19 mouse cellular contexts compared by ENCODE assay signal in genomic region chr7:141297926-141298650, GRCm38 (mm10). TPM values are rescaled to one million over a fixed set of nuclear protein-coding genes. Genes with fewer than 3 reads are reported as not detected.
"Had no signal": no experiment of that assay in that cellular context is flagged by ENCODE, and none has a peak within 500 bp of the region (broad histone marks: within the 10 kb centered on the region; RNA-seq: fewer than 3 reads in every experiment).

No protein-coding gene starts in this region.

- H3K4me3 ChIP-seq: kidney, embryonic 15.5 days; limb, embryonic 10.5 days; midbrain, embryonic 12.5 days had no signal

- H3K27ac ChIP-seq: kidney, embryonic 15.5 days; limb, embryonic 10.5 days; midbrain, embryonic 12.5 days; stomach, postnatal 0 days had no signal

- H3K9me3 ChIP-seq: kidney, embryonic 15.5 days; limb, embryonic 10.5 days; midbrain, embryonic 12.5 days had no signal

- DNase-seq: kidney, adult 2 months; kidney, postnatal 14 days; lung, adult 2 months; lung, postnatal 36 days; right cerebral cortex, adult 18-20 months; right cerebral cortex, postnatal 25 days had no signal

- ATAC-seq: intestine, embryonic 16.5 days; lung, postnatal 0 days; midbrain, embryonic 16.5 days had no signal

- H3K4me2 ChIP-seq: kidney, embryonic 15.5 days; midbrain, embryonic 12.5 days had no signal

- H3K9ac ChIP-seq: kidney, embryonic 15.5 days; midbrain, embryonic 12.5 days had no signal

RNA-seq across cellular contexts. Expression of gene Drd4, which starts 6.3 kb away (rescaled TPM):
- total RNA-seq: megakaryocyte, adult 5-6 weeks had no signal
- polyA plus RNA-seq: lung, adult 2 months had no signal

RNA-seq across cellular contexts. Expression of gene Sct, which starts 19.2 kb away (rescaled TPM):
- total RNA-seq: layer of hippocampus, adult 8-10 months; layer of hippocampus, postnatal 14 days; left cerebral cortex, adult 18-20 months; left cerebral cortex, postnatal 14 days; megakaryocyte, adult 5-6 weeks had no signal
- polyA plus RNA-seq: lung, adult 2 months had no signal

RNA-seq across cellular contexts. Expression of gene Cdhr5, which starts 21.5 kb away (rescaled TPM):
- total RNA-seq: layer of hippocampus, adult 8-10 months; layer of hippocampus, postnatal 14 days; left cerebral cortex, adult 18-20 months; left cerebral cortex, postnatal 14 days; megakaryocyte, adult 5-6 weeks had no signal
- polyA plus RNA-seq: limb, embryonic 10.5 days; lung, postnatal 0 days; midbrain, embryonic 12.5 days; midbrain, embryonic 16.5 days; neural tube, embryonic 14.5 days had no signal
